Comparison of ENCODE assay signal across 8 mouse cellular contexts in the genomic region with DNA sequence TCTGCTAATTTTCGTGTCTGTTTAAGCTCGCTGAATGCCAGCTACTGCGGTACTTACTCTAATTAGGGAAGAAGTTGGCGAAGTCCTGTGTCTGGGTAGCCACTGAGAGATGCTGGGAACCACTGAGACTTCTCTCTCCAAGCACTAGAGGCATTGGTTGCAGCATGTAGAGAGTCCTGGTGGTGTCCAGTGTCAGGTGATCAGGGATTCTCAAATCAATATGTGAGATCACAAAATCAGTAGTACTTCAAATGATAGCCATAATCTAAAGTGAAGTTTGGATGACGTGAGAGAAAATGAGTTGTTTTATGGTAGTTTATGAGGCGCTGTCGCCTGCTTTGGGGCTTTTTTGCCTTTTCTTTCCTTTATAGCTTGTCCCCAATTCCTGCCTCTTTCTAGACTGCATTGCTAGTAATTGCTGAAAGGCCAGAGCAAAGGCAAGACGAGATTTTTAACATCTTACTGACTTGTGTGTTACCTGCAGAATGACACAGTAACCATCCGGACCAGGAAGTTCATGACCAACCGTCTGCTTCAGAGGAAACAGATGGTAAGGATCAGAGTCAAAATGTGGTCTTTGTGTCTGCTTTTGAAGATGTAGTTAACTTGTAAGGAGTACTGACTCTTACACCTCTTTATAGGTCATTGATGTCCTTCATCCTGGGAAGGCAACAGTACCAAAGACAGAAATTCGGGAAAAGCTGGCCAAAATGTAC. TPM values are rescaled to one million over a fixed set of nuclear protein-coding genes. Genes with fewer than 3 reads are reported as not detected.
DNase-seq lines count a peak whose midpoint lies in the region; ATAC-seq and TF ChIP-seq lines count a peak whose summit lies in the region.

No protein-coding gene starts in this region.

- TF ChIP-seq POLR2A in thymus, adult 2 months (IDR thresholded peaks at IDR 0.05; ENCODE audit: control insufficient read depth, extremely low read depth, insufficient read depth, low read length, poor library complexity) = no peak
- TF ChIP-seq POLR2A in limb, embryonic 14.5 days (IDR thresholded peaks at IDR 0.05; ENCODE audit: borderline replicate concordance, extremely low read depth, insufficient read depth, insufficient read length) = no peak

- H3K4me2 ChIP-seq in limb, embryonic 14.5 days (replicated peaks; ENCODE audit: low read depth, low read length, severe bottlenecking) = peak overlapping the region; percentile 82

- peak overlapping the region; percentile 15 for H3K27ac ChIP-seq in thymus, adult 2 months (ENCODE audit: control insufficient read depth, insufficient read depth, low read length)
- H3K27ac ChIP-seq in limb, embryonic 14.5 days (replicated peaks; ENCODE audit: low read depth, low read length) = peak overlapping the region; percentile 84

- peak; percentile 25 for DNase-seq in embryo, embryonic 10 days (ENCODE audit: low spot score)
- no peak for DNase-seq in embryo, embryonic 9.5 days (ENCODE audit: extremely low spot score)
- no peak for DNase-seq in thymus, adult 2 months
- DNase-seq in thymus, postnatal 4 days = no peak
- no peak for DNase-seq in limb, embryonic 14.5 days (ENCODE audit: low spot score)
- DNase-seq in urinary bladder, postnatal 36 days (ENCODE audit: low spot score in 2 of 2) = no peak
- DNase-seq in c-Kit-positive CD71-positive TER-119-positive erythroid progenitor cells, embryonic 14.5 days (ENCODE audit: low spot score) = no peak
- DNase-seq in right cerebral cortex, postnatal 14 days = no peak

- no peaks in the 10 kb centered on the region for H3K9me3 ChIP-seq in limb, embryonic 14.5 days (ENCODE audit: control insufficient read depth, low read length)

- ATAC-seq in limb, embryonic 14.5 days (ENCODE audit: low FRiP score, low read depth) = no peak

- no peaks in the 10 kb centered on the region for H3K27me3 ChIP-seq in thymus, adult 2 months (ENCODE audit: control insufficient read depth, insufficient read depth, low read length)
- no peaks in the 10 kb centered on the region for H3K27me3 ChIP-seq in limb, embryonic 14.5 days (ENCODE audit: control insufficient read depth, insufficient read depth, low read length)

- peak overlapping the region; percentile 82 for H3K4me3 ChIP-seq in thymus, adult 2 months (ENCODE audit: control insufficient read depth, insufficient read depth, low read length)
- peak overlapping the region; percentile 94 for H3K4me3 ChIP-seq in limb, embryonic 14.5 days (replicated peaks; ENCODE audit: low read length)

- peak overlapping the region; percentile 97 for H3K9ac ChIP-seq in limb, embryonic 14.5 days (ENCODE audit: low read depth, low read length, severe bottlenecking)

- H3K4me1 ChIP-seq in thymus, adult 2 months (replicated peaks; ENCODE audit: control insufficient read depth, insufficient read depth, low read length) = 0 out of 2 replicates have a peak, but pooled peaks cover 3% of the 10 kb centered on the region
- H3K4me1 ChIP-seq in limb, embryonic 14.5 days (ENCODE audit: control insufficient read depth, insufficient read depth, low read length) = peaks cover 23% of the 10 kb centered on the region

- WGBS in thymus, adult 2 months = 1% methylated on average over 11 of the region's 11 CpGs
- 3% methylated on average over 11 of the region's 11 CpGs for WGBS in limb, embryonic 14.5 days

- peaks cover 43% of the 10 kb centered on the region for H3K36me3 ChIP-seq in thymus, adult 2 months (ENCODE audit: control insufficient read depth, insufficient read depth, low read length)
- H3K36me3 ChIP-seq in limb, embryonic 14.5 days (ENCODE audit: control insufficient read depth, insufficient read depth, low read length) = peaks cover 49% of the 10 kb centered on the region

- TF ChIP-seq CTCF in thymus, adult 2 months (IDR thresholded peaks at IDR 0.05; ENCODE audit: borderline replicate concordance, control insufficient read depth, extremely low read depth, insufficient read depth, low read length, poor library complexity) = no peak

RNA-seq across cellular contexts. Expression of a gene that starts 4.5 kb away (rescaled TPM):
- polyA plus RNA-seq in thymus, adult 2 months (2012; rRNA removed) = 1,148 and 1,323 TPM in 2 replicates
- 2,427 and 4,774 TPM in 2 replicates for polyA plus RNA-seq in limb, embryonic 14.5 days (2012; rRNA removed)
- 1,281 and 1,338 TPM in 2 replicates for polyA plus RNA-seq in limb, embryonic 14.5 days (2014; fragmentation: Nextera tagmentation; extraction: Ambion mirVana)

RNA-seq across cellular contexts. Expression of a gene that starts 4.6 kb away (rescaled TPM):
- 13.6 and 14.3 TPM in 2 replicates for polyA plus RNA-seq in thymus, adult 2 months (2012; rRNA removed)
- polyA plus RNA-seq in limb, embryonic 14.5 days (2012; rRNA removed) = 13.5 and 14.7 TPM in 2 replicates
- 16.2 and 16.9 TPM in 2 replicates for polyA plus RNA-seq in limb, embryonic 14.5 days (2014; fragmentation: Nextera tagmentation; extraction: Ambion mirVana)
